Mouse (Mus musculus) MEL (cell line): ENCODE measurements around the gene Tppp. TPM values are rescaled to one million over a fixed set of nuclear protein-coding genes. Genes with fewer than 3 reads are reported as not detected.

ENCODE experiments used
- DNase-seq: peaks from one replicate; pipeline ENCODE4 v3.0.0; 2011; ENCODE audit warnings: low read depth, low spot score
- H3K27ac ChIP-seq: 2 replicates; pipeline ENCODE4 v1.5.1; 2012; ENCODE audit warnings: low read depth, mild to moderate bottlenecking, control low read depth, low read length, moderate library complexity; ENCODE audit not compliant: control insufficient read depth
- H3K27me3 ChIP-seq, 2 experiments: fragments of 150-350 bp in 1 of 2; sonication (generic) in 1 of 2; 2 replicates each; pipeline ENCODE4 v1.6.1; 2012; ENCODE audit warnings: low read length in 2 of 2, mild to moderate bottlenecking in 2 of 2, improper control_type of control experiment in 1 of 2, moderate library complexity in 1 of 2; ENCODE audit not compliant: insufficient read depth in 2 of 2, control insufficient read depth in 1 of 2
- H3K36me3 ChIP-seq, 2 experiments: 2 replicates each; pipeline ENCODE4 v1.6.1; 2012 to 2014; ENCODE audit warnings: low read length in 2 of 2, improper control_type of control experiment in 1 of 2, inconsistent platforms in 1 of 2, mild to moderate bottlenecking in 1 of 2; ENCODE audit not compliant: insufficient read depth in 2 of 2, control insufficient read depth in 1 of 2
- H3K4me1 ChIP-seq, 2 experiments: fragments of 150-350 bp in 1 of 2; sonication (generic) in 1 of 2; 2 replicates each; pipeline ENCODE4 v1.6.1; 2012; ENCODE audit warnings: low read length in 2 of 2, improper control_type of control experiment in 1 of 2, mild to moderate bottlenecking in 1 of 2; ENCODE audit not compliant: insufficient read depth in 2 of 2, control insufficient read depth in 1 of 2
- H3K4me3 ChIP-seq, 2 experiments: fragments of 150-350 bp in 1 of 2; sonication (generic) in 1 of 2; 2 replicates each; pipeline ENCODE4 v1.5.1; 2012; ENCODE audit warnings: low read depth in 2 of 2, low read length in 2 of 2, mild to moderate bottlenecking in 2 of 2, moderate library complexity in 2 of 2, control low read depth in 1 of 2, improper control_type of control experiment in 1 of 2; ENCODE audit not compliant: control insufficient read depth in 1 of 2, insufficient read depth in 1 of 2
- H3K79me2 ChIP-seq: 2 replicates; pipeline ENCODE4 v1.6.1; 2012; ENCODE audit warnings: mild to moderate bottlenecking, low read length, moderate library complexity; ENCODE audit not compliant: control insufficient read depth, poor library complexity, insufficient read depth
- H3K9ac ChIP-seq: 2 replicates; pipeline ENCODE4 v1.6.1; 2012; ENCODE audit warnings: low read depth, mild to moderate bottlenecking, control low read depth, low read length, moderate library complexity; ENCODE audit not compliant: control insufficient read depth, poor library complexity, severe bottlenecking
- H3K9me3 ChIP-seq: fragments of 150-350 bp; sonication (generic); replicated peaks from 2 replicates; pipeline ENCODE4 v1.6.1; 2012; ENCODE audit warnings: mild to moderate bottlenecking, low read length, improper control_type of control experiment, moderate library complexity; ENCODE audit not compliant: insufficient read depth
- CTCF ChIP-seq, 3 experiments: IDR thresholded peaks in 2 of 3; conservative IDR thresholded peaks in 1 of 3; 2 replicates each; pipeline ENCODE4 v1.5.1; 2011 to 2012; ENCODE audit warnings: low read length in 3 of 3, low read depth in 2 of 3, mild to moderate bottlenecking in 2 of 3, improper control_type of control experiment in 1 of 3, inconsistent platforms in 1 of 3, mixed read lengths in 1 of 3, moderate library complexity in 1 of 3; ENCODE audit not compliant: control insufficient read depth in 1 of 3, insufficient read depth in 1 of 3, poor library complexity in 1 of 3, severe bottlenecking in 1 of 3
- EP300 ChIP-seq, 2 experiments: IDR thresholded peaks; 2 replicates each; pipeline ENCODE4 v1.6.1; 2011; ENCODE audit warnings: improper control_type of control experiment in 2 of 2, low read length in 2 of 2, low read depth in 1 of 2, mild to moderate bottlenecking in 1 of 2
- KAT2A ChIP-seq: conservative IDR thresholded peaks from 2 replicates; pipeline ENCODE4 v1.6.1; 2012; ENCODE audit warnings: low read depth, low read length, improper control_type of control experiment, inconsistent platforms
- MXI1 ChIP-seq: IDR thresholded peaks from 2 replicates; pipeline ENCODE4 v1.6.1; 2011; ENCODE audit warnings: mild to moderate bottlenecking, low read depth, low read length, improper control_type of control experiment
- MYB ChIP-seq: IDR thresholded peaks from 2 replicates; pipeline ENCODE4 v1.6.1; 2011; ENCODE audit warnings: mild to moderate bottlenecking, low read depth, low read length, improper control_type of control experiment
- POLR2AphosphoS5 ChIP-seq: IDR thresholded peaks from 2 replicates; pipeline ENCODE4 v1.6.1; 2012; ENCODE audit warnings: low read depth, borderline replicate concordance, mild to moderate bottlenecking, inconsistent platforms, low read length, moderate library complexity, mixed read lengths
- RAD21 ChIP-seq: IDR thresholded peaks from 2 replicates; pipeline ENCODE4 v1.6.1; 2011; ENCODE audit warnings: mild to moderate bottlenecking, low read depth, low read length, improper control_type of control experiment
- SIN3A ChIP-seq: IDR thresholded peaks from 2 replicates; pipeline ENCODE4 v1.6.1; 2012; ENCODE audit warnings: low read length, improper control_type of control experiment, inconsistent platforms
- SMC3 ChIP-seq: IDR thresholded peaks from 2 replicates; pipeline ENCODE4 v1.6.1; 2011; ENCODE audit warnings: low read depth, low read length, improper control_type of control experiment
- TBP ChIP-seq: IDR thresholded peaks from 2 replicates; pipeline ENCODE4 v1.8.0; 2011; ENCODE audit warnings: low read depth, low read length, improper control_type of control experiment
- TCF12 ChIP-seq: IDR thresholded peaks from 2 replicates; pipeline ENCODE4 v1.6.1; 2014; ENCODE audit warnings: low read depth, mild to moderate bottlenecking, inconsistent platforms, low read length, improper control_type of control experiment, moderate library complexity
- UBTF ChIP-seq: IDR thresholded peaks from 2 replicates; pipeline ENCODE4 v1.6.1; 2012; ENCODE audit warnings: low read depth, mild to moderate bottlenecking, inconsistent platforms, low read length, improper control_type of control experiment, moderate library complexity, borderline replicate concordance; ENCODE audit not compliant: insufficient read depth
- ZC3H11A ChIP-seq: IDR thresholded peaks from 2 replicates; pipeline ENCODE4 v1.6.1; 2012; ENCODE audit warnings: low read depth, mild to moderate bottlenecking, inconsistent platforms, low read length, improper control_type of control experiment
- polyA plus RNA-seq, 2 experiments: library from polyadenylated mRNA; stranded (reverse) in 1 of 2; unstranded in 1 of 2; fragments of >175 nt in 1 of 2; fragments of >200 nt in 1 of 2; gene quantifications; 2 replicates each; pipeline versions ENCODE4 v1.2.1 to v1.2.4; 2012; ENCODE audit warnings: low replicate concordance in 2 of 2, low read depth in 1 of 2; ENCODE audit not compliant: insufficient read length in 2 of 2, insufficient read depth in 1 of 2, missing spikeins in 1 of 2
- total RNA-seq: library from RNA; depleted of rRNA; stranded (reverse); fragments of 300-350 nt; gene quantifications from 2 replicates; pipeline ENCODE4 v1.2.3, GENCODE M21; 2012

The Tppp gene
- total and polyA plus RNA-seq, 3 experiments, result 0.04 TPM; not detected in 2

DNA sequence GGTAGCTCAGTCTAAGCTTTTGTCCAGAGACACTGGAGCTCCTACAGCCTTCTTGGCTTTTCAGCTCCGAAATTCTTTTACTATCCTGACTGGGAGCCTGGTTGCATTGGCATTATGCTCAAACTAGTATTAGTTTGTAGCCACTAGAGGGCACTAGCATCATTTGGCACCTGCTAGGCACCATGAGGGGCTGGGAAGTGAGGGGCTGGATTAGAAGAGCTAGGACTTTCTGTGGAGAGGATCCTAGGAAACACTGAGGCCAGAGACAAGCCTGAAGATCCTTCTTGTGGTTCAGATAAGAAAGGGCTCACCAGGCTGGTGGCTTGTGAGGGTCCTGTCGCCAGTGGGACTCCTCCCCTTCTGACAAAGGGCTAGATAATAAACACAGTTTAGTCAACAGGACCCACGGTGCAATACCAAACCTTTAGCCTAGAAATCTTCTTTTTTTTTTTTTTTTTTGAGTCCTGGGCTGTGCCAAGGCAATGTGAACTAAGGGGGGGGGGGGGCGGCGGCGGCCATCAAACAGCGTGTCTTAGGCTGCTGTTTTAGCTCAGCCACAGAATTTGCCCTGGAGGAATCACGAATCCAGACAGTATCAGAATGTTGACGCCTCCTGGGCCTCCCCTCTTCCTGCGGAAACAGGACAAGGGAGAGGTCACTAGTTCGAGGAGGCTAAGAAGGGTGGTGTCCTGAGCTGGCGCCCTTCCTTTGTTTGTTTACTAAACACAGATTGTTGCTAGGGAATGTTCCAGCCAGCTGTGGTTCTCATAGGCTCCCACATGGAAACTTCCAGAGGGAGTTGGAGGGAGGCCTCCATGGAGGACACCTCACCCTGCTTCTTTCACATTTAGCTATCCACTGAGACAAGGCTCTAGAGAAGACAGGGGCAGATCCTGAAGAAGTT, 38.4 kb upstream of the Tppp start:
- Histone ChIP-seq H3K27ac (no peak overlapping the region), H3K79me2 (no peaks in the 10 kb centered on the region), H3K9ac (peak overlapping the region; percentile 36; the same call in 1 of the 2 replicates), H3K27me3 (no peaks in the 10 kb centered on the region), H3K4me1 (peaks cover 0 to 5% of the 10 kb centered on the region in 2 experiments; a peak in 1 of 4 replicates), H3K36me3 (no peaks in the 10 kb centered on the region), H3K4me3 (peak overlapping the region; percentile 16 to 23; a peak in 2 of 4 replicates), H3K9me3 (no peaks in the 10 kb centered on the region)
- TF ChIP-seq CTCF (IDR thresholded peaks at IDR 0.05 in 2 of 3, conservative IDR thresholded peaks at IDR 0.05 in 1 of 3; ENCODE audit: control insufficient read depth in 1 of 3, insufficient read depth in 1 of 3, low read depth in 2 of 3, low read length in 3 of 3, poor library complexity in 1 of 3, severe bottlenecking in 1 of 3), result peak; percentile 73 to 92 (median 73)
- no peak for TF ChIP-seq KAT2A
- peak; percentile 84 for TF ChIP-seq SMC3
- no peak for TF ChIP-seq TBP
- no peak for TF ChIP-seq TCF12
- 0 out of 2 replicates have a peak, but pooled peaks have one; percentile 32 for TF ChIP-seq SIN3A
- peak; percentile 75 for TF ChIP-seq ZC3H11A
- peak; percentile 95 for TF ChIP-seq RAD21
- DNase-seq, result peak; percentile 75

DNA sequence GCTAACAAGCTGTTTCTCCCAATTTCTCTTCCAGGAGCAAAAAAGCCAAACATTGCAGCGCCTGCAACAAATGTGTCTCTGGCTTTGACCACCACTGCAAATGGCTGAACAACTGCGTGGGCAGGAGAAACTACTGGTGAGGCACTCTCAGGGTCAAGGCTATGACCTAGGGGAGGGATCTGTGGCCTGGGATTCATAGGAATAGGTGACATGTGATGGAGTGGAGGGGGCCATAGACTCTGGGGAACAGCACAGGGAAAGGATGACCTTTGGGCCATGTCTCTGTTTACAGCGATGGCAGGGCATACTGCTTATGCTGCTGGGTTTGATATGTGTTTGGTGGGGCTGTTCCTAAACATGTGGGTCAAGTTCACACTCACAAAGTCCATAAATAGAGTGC, 34.7 kb upstream of the Tppp start:
- peaks cover 0 to 5% of the 10 kb centered on the region in 2 experiments; a peak in 1 of 4 replicates for H3K4me1 ChIP-seq
- no peaks in the 10 kb centered on the region; a peak in 1 of 4 replicates for H3K27me3 ChIP-seq
- no peak for DNase-seq
- H3K4me3 ChIP-seq, result no peak overlapping the region
- no peak for TF ChIP-seq EP300 (IDR thresholded peaks at IDR 0.05; ENCODE audit: low read depth in 1 of 2, low read length in 2 of 2)
- TF ChIP-seq UBTF, result no peak
- H3K27ac ChIP-seq, result no peak overlapping the region
- H3K9me3 ChIP-seq, result no peaks in the 10 kb centered on the region
- H3K79me2 ChIP-seq, result no peaks in the 10 kb centered on the region
- H3K36me3 ChIP-seq, result no peaks in the 10 kb centered on the region
- H3K9ac ChIP-seq, result no peak overlapping the region

GRCm38 (mm10) chr13:73976935-73977334, 32.3 kb upstream of the Tppp start:
- TF ChIP-seq MXI1 (no peak), MYB (no peak), POLR2AphosphoS5 (no peak)
- TF ChIP-seq, all 39 proteins: peak for 0
- Histone ChIP-seq H3K4me3 (no peak overlapping the region), H3K4me1 (no peaks in the 10 kb centered on the region), H3K9me3 (no peaks in the 10 kb centered on the region), H3K27ac (no peak overlapping the region), H3K36me3 (no peaks in the 10 kb centered on the region), H3K27me3 (peaks cover 2% of the 10 kb centered on the region in 2 experiments), H3K79me2 (no peaks in the 10 kb centered on the region), H3K9ac (no peak overlapping the region)
- peak; percentile 7 for DNase-seq
